Mouse (Mus musculus) lung, embryonic 16.5 days (tissue): ENCODE results near the gene Dtx1. TPM values are rescaled to one million over a fixed set of nuclear protein-coding genes. Genes with fewer than 3 reads are reported as not detected.

ENCODE experiments used
- ATAC-seq: fragments of 200-750 bp; cut with Nextera tagmentation; 2 replicates; pipeline ENCODE4 v1.8.0; 2017; ENCODE audit warnings: low read depth, mild to moderate bottlenecking, moderate library complexity
- H3K27ac ChIP-seq: fragments of 300-500 bp; sonication (generic); 2 replicates; pipeline ENCODE4 v1.5.1; 2014; ENCODE audit warnings: mild to moderate bottlenecking, control low read depth, low read length
- H3K27me3 ChIP-seq: fragments of 300-500 bp; sonication (generic); 2 replicates; pipeline ENCODE4 v1.6.1; 2014; ENCODE audit warnings: low read depth, low read length, mixed read lengths; ENCODE audit not compliant: control insufficient read depth, insufficient read depth
- H3K36me3 ChIP-seq: fragments of 300-500 bp; sonication (generic); 2 replicates; pipeline ENCODE4 v1.6.1; 2014; ENCODE audit warnings: low read length; ENCODE audit not compliant: control insufficient read depth, insufficient read depth
- H3K4me1 ChIP-seq: fragments of 300-500 bp; sonication (generic); replicated peaks from 2 replicates; pipeline ENCODE4 v1.6.1; 2014; ENCODE audit warnings: low read length, mixed read lengths; ENCODE audit not compliant: control insufficient read depth, insufficient read depth
- H3K4me2 ChIP-seq: fragments of 300-500 bp; sonication (generic); 2 replicates; pipeline ENCODE4 v1.6.1; 2014; ENCODE audit warnings: low read depth, low read length, control low read depth
- H3K4me3 ChIP-seq: fragments of 300-500 bp; sonication (generic); 2 replicates; pipeline ENCODE4 v1.5.1; 2014; ENCODE audit warnings: mild to moderate bottlenecking, low read length, control low read depth
- H3K9ac ChIP-seq: fragments of 300-500 bp; sonication (generic); 2 replicates; pipeline ENCODE4 v1.6.1; 2014; ENCODE audit warnings: low read length, control low read depth
- H3K9me3 ChIP-seq: fragments of 300-500 bp; sonication (generic); 2 replicates; pipeline ENCODE4 v1.6.1; 2016; ENCODE audit warnings: low read length; ENCODE audit not compliant: control insufficient read depth
- WGBS: fragments of 180-500 bp; shearing (Covaris S2); extraction: QIAGEN DNeasy Blood & Tissue Kit; methylation state at CpG from one replicate; pipeline ENCODE4 v1.1.7; 2014; 5-methylcytosine and 5-hydroxymethylcytosine counted together
- polyA plus RNA-seq: library from polyadenylated mRNA; unstranded; fragments of >200 nt; fragmentation: Nextera tagmentation; extraction: Ambion mirVana; gene quantifications from 2 replicates; pipeline ENCODE4 v1.2.1, GENCODE M21; 2015

Dtx1 gene
- polyA plus RNA-seq, 1 experiment from 2014 or later: 2.4 TPM

GRCm38 (mm10) chr5:120710161-120710825, 1.4 kb downstream of the Dtx1 start:
- no peaks in the 10 kb centered on the region for H3K9me3 ChIP-seq
- peaks cover 12% of the 10 kb centered on the region for H3K4me1 ChIP-seq
- peak overlapping the region; percentile 60 for H3K4me2 ChIP-seq
- peak overlapping the region; percentile 42 for H3K4me3 ChIP-seq
- peak; percentile 30; the same call in 1 of the 2 replicates for ATAC-seq
- 3% methylated on average over 38 of the region's 40 CpGs for WGBS
- H3K9ac ChIP-seq: peak overlapping the region; percentile 29; the same call in 1 of the 2 replicates
- no peaks in the 10 kb centered on the region for H3K36me3 ChIP-seq
- H3K27me3 ChIP-seq: peaks cover 49% of the 10 kb centered on the region
- H3K27ac ChIP-seq: no peak overlapping the region

DNA sequence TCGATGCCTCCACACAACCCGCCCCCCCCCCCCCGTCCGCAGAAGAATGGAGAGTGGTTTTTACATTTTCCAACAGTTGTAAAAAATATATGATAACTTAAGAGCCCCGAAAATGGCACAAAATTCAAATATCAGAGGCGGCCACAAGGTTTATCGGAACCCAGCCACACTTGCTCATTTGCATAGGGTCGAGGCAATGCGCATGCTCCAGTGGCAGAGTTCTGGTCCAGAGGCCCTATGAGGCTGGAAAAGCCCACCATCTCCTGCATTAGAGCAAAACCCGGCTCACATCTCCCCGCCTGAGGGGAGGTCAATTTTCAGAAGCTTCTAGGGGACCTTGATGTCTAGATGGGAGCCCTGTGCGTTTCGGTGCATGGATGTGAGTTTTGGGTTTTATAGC, 4.8 kb downstream of the Dtx1 start:
- peaks cover 27% of the 10 kb centered on the region for H3K27me3 ChIP-seq
- ATAC-seq: no peak
- H3K9ac ChIP-seq: no peak overlapping the region
- 41% methylated on average over 13 of the region's 13 CpGs for WGBS
- H3K4me1 ChIP-seq: peaks cover 12% of the 10 kb centered on the region
- no peak overlapping the region for H3K4me2 ChIP-seq
- H3K36me3 ChIP-seq: no peaks in the 10 kb centered on the region
- H3K4me3 ChIP-seq: no peak overlapping the region
- H3K27ac ChIP-seq: no peak overlapping the region
- no peaks in the 10 kb centered on the region for H3K9me3 ChIP-seq

GRCm38 (mm10) chr5:120706541-120706940, 5.2 kb downstream of the Dtx1 start:
- Histone ChIP-seq H3K4me2 (no peak overlapping the region), H3K4me1 (peaks cover 12% of the 10 kb centered on the region), H3K9me3 (no peaks in the 10 kb centered on the region), H3K4me3 (no peak overlapping the region), H3K36me3 (no peaks in the 10 kb centered on the region), H3K9ac (no peak overlapping the region), H3K27ac (no peak overlapping the region), H3K27me3 (peaks cover 22% of the 10 kb centered on the region)
- 6% methylated on average over 16 of the region's 16 CpGs for WGBS
- no peak for ATAC-seq

- no peak overlapping the region for H3K4me2 ChIP-seq
- H3K4me3 ChIP-seq: no peak overlapping the region
- 44% methylated on average over 6 of the region's 6 CpGs for WGBS
- H3K27ac ChIP-seq: no peak overlapping the region
- H3K36me3 ChIP-seq: no peaks in the 10 kb centered on the region
- peaks cover 1% of the 10 kb centered on the region; the same call in 1 of the 2 replicates for H3K27me3 ChIP-seq
- H3K4me1 ChIP-seq: peaks cover 4% of the 10 kb centered on the region; the same call in 1 of the 2 replicates
- ATAC-seq: no peak
- no peak overlapping the region for H3K9ac ChIP-seq
- no peaks in the 10 kb centered on the region for H3K9me3 ChIP-seq
Measured at GRCm38 (mm10) chr5:120704421-120704820, 7.3 kb downstream of the Dtx1 start.

DNA sequence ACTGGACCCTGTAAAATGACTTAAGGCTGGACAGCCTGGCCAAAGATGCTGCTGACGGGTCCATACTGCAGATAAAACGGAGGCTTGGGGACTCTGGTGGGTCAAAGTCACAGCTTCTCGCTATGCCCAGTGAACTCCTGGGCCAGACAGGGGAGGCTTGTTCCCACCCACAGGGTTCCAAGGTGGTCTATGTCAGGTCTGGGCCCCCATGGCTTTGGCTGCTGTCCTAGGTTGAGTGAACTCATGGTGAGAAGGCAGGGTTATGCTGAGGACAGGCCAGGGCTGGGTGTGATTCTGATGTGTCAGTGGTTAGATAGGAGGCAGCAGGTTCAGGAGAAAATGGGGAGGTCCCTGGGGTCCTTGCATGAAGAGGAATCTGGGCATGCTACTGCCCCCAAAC, 8.1 kb downstream of the Dtx1 start:
- no peaks in the 10 kb centered on the region for H3K36me3 ChIP-seq
- ATAC-seq: no peak
- no peaks in the 10 kb centered on the region for H3K27me3 ChIP-seq
- no peak overlapping the region for H3K27ac ChIP-seq
- peaks cover 4% of the 10 kb centered on the region; the same call in 1 of the 2 replicates for H3K4me1 ChIP-seq
- H3K4me3 ChIP-seq: no peak overlapping the region
- no peaks in the 10 kb centered on the region for H3K9me3 ChIP-seq
- 60% methylated on average over 3 of the region's 3 CpGs for WGBS
- no peak overlapping the region for H3K4me2 ChIP-seq
- no peak overlapping the region for H3K9ac ChIP-seq

DNA sequence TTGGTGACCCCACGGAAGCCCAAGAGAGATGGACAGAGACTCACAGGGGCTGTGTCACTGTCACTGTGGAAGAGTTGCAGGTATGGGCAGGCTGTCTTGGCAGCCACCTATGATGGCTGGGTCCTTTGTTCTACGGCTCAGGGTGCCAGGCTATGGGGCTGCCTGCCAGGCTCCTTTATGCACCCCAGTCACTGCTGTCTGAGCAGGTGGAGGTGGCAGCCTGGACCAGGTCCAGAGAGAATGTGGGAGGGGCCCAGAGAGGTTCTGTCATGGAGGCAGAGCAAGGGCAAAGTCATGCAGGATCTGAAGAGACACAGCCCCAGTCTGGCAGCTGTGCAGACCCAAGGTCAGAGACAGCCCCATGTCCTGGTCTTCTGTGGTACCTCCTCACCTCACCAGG, 8.8 kb downstream of the Dtx1 start:
- H3K9me3 ChIP-seq: no peaks in the 10 kb centered on the region
- H3K4me3 ChIP-seq: no peak overlapping the region
- no peaks in the 10 kb centered on the region for H3K36me3 ChIP-seq
- peaks cover 4% of the 10 kb centered on the region; the same call in 1 of the 2 replicates for H3K4me1 ChIP-seq
- 70% methylated on average over 2 of the region's 2 CpGs for WGBS
- H3K4me2 ChIP-seq: no peak overlapping the region
- H3K9ac ChIP-seq: no peak overlapping the region
- no peaks in the 10 kb centered on the region for H3K27me3 ChIP-seq
- ATAC-seq: no peak
- no peak overlapping the region for H3K27ac ChIP-seq

- H3K9ac ChIP-seq: no peak overlapping the region
- no peak overlapping the region for H3K27ac ChIP-seq
- H3K27me3 ChIP-seq: no peaks in the 10 kb centered on the region
- no peaks in the 10 kb centered on the region for H3K36me3 ChIP-seq
- no peak for ATAC-seq
- H3K4me3 ChIP-seq: no peak overlapping the region
- H3K4me1 ChIP-seq: peaks cover 4% of the 10 kb centered on the region; the same call in 1 of the 2 replicates
- H3K9me3 ChIP-seq: no peaks in the 10 kb centered on the region
- WGBS: 84% methylated on average over 4 of the region's 4 CpGs
- no peak overlapping the region for H3K4me2 ChIP-seq
Measured at GRCm38 (mm10) chr5:120702421-120702820, 9.3 kb downstream of the Dtx1 start.

GRCm38 (mm10) chr5:120700996-120701790, 10.5 kb downstream of the Dtx1 start:
- Histone ChIP-seq H3K36me3 (no peaks in the 10 kb centered on the region), H3K9me3 (no peaks in the 10 kb centered on the region), H3K27me3 (peaks cover 7% of the 10 kb centered on the region), H3K4me2 (no peak overlapping the region), H3K4me1 (no peaks in the 10 kb centered on the region), H3K4me3 (no peak overlapping the region), H3K27ac (no peak overlapping the region), H3K9ac (no peak overlapping the region)
- ATAC-seq: no peak
- 59% methylated on average over 11 of the region's 11 CpGs for WGBS

GRCm38 (mm10) chr5:120698801-120699391, 12.8 kb downstream of the Dtx1 start:
- H3K9ac ChIP-seq: no peak overlapping the region
- peaks cover 2% of the 10 kb centered on the region; the same call in 1 of the 2 replicates for H3K4me1 ChIP-seq
- H3K4me3 ChIP-seq: no peak overlapping the region
- H3K4me2 ChIP-seq: no peak overlapping the region
- H3K36me3 ChIP-seq: no peaks in the 10 kb centered on the region
- H3K9me3 ChIP-seq: no peaks in the 10 kb centered on the region
- ATAC-seq: 0 out of 2 replicates have a peak, but pooled peaks have one; percentile 34
- WGBS: 44% methylated on average over 16 of the region's 16 CpGs
- H3K27me3 ChIP-seq: peaks cover 30% of the 10 kb centered on the region
- H3K27ac ChIP-seq: no peak overlapping the region
